Mouse (Mus musculus) embryonic facial prominence, embryonic 14.5 days (tissue): ENCODE data around the gene Zfp710. TPM values are rescaled to one million over a fixed set of nuclear protein-coding genes. Genes with fewer than 3 reads are reported as not detected.
"Not testable (repeated sequence)": the region's sequence is repeated elsewhere in the genome, so short reads cannot be mapped to it uniquely, and the experiment has no call there.

Experiments
- ATAC-seq: fragments of 200-750 bp; cut with Nextera tagmentation; 2 replicates; pipeline ENCODE4 v1.8.0; 2017; ENCODE audit warnings: low read depth, moderate number of reproducible peaks, moderate TSS enrichment
- DNase-seq: peaks from one replicate; pipeline ENCODE4 v3.0.0-alpha.2; 2015; ENCODE audit warnings: low spot score
- H3K27ac ChIP-seq: fragments of 300-500 bp; sonication (generic); replicated peaks from 2 replicates; pipeline ENCODE4 v1.5.1; 2014; ENCODE audit warnings: low read depth, mild to moderate bottlenecking, low read length, moderate library complexity
- H3K27me3 ChIP-seq: fragments of 300-500 bp; sonication (generic); replicated peaks from 2 replicates; pipeline ENCODE4 v1.6.1; 2014; ENCODE audit warnings: low read length; ENCODE audit not compliant: control insufficient read depth, insufficient read depth
- H3K36me3 ChIP-seq: fragments of 300-500 bp; sonication (generic); 2 replicates; pipeline ENCODE4 v1.6.1; 2014; ENCODE audit warnings: low read length, mixed read lengths; ENCODE audit not compliant: control insufficient read depth, insufficient read depth
- H3K4me1 ChIP-seq: fragments of 300-500 bp; sonication (generic); 2 replicates; pipeline ENCODE4 v1.6.1; 2014; ENCODE audit warnings: antibody characterized with exemption, low read length; ENCODE audit not compliant: control insufficient read depth, insufficient read depth
- H3K4me2 ChIP-seq: fragments of 300-500 bp; sonication (generic); 2 replicates; pipeline ENCODE4 v1.6.1; 2014; ENCODE audit warnings: low read depth, mild to moderate bottlenecking, low read length, moderate library complexity, mixed read lengths
- H3K4me3 ChIP-seq: fragments of 300-500 bp; sonication (generic); 2 replicates; pipeline ENCODE4 v1.5.1; 2014; ENCODE audit warnings: low read depth, mild to moderate bottlenecking, low read length
- H3K9ac ChIP-seq: fragments of 300-500 bp; sonication (generic); 2 replicates; pipeline ENCODE4 v1.6.1; 2014; ENCODE audit warnings: low read depth, mild to moderate bottlenecking, low read length, moderate library complexity, mixed read lengths
- H3K9me3 ChIP-seq: fragments of 300-500 bp; sonication (generic); 2 replicates; pipeline ENCODE4 v1.6.1; 2016; ENCODE audit warnings: low read length; ENCODE audit not compliant: control insufficient read depth
- WGBS: fragments of 180-500 bp; shearing (Covaris S2); extraction: QIAGEN DNeasy Blood & Tissue Kit; methylation state at CpG from one replicate; pipeline ENCODE4 v1.1.7; 2014; 5-methylcytosine and 5-hydroxymethylcytosine counted together
- polyA plus RNA-seq: library from polyadenylated mRNA; unstranded; fragments of >200 nt; fragmentation: Nextera tagmentation; extraction: Ambion mirVana; gene quantifications from 2 replicates; pipeline ENCODE4 v1.2.1, GENCODE M21; 2014

Gene Zfp710
- polyA plus RNA-seq, 1 experiment from 2014 or later, result 14.3 TPM

DNA sequence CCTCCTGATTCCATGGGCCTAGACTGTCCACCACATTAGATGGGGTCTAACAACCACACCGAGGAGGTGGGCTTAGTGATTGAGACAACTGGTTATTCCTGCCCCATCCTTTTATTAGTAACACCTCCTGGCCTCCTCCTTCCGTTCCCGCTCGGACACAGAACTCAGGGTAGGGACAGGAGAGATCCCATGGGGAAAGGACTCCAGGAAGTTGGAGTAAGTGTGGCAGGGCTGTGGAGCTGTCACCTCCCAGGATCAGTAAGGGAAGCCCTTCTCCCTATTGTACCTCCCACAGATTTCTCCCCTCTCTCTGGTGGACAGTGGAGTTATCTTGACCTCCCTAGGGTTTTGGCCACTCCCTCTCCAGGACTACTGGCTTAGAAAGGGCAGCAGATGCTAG, 22.4 kb downstream of the Zfp710 start:
- Histone ChIP-seq H3K27me3 (no peaks in the 10 kb centered on the region), H3K9ac (no peak overlapping the region), H3K4me1 (peaks cover 17% of the 10 kb centered on the region), H3K4me2 (no peak overlapping the region), H3K27ac (no peak overlapping the region), H3K36me3 (peaks cover 2% of the 10 kb centered on the region), H3K9me3 (no peaks in the 10 kb centered on the region), H3K4me3 (no peak overlapping the region)
- no peak for DNase-seq
- 83% methylated on average over 4 of the region's 4 CpGs for WGBS
- ATAC-seq, result no peak

DNA sequence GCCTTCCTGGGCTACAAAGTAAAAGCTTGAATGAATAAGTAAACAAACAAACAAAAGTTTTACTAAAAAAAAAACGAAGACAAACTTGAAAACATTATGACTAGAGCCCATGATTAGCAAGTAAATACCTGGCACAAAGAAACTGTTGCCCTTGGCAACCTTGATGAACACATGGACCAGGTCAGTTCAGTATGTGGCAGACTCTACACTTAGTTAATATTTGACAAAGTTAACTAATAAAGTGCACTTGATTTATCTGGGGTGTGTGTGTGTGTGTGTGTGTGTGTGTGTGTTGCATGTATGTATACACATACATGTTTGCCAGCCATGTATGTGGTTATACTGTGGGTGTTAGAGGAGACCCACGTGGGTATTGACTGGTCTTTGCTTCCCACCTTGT, 25.1 kb downstream of the Zfp710 start:
- Histone ChIP-seq H3K27me3 (no peaks in the 10 kb centered on the region), H3K9ac (no peak overlapping the region), H3K4me2 (no peak overlapping the region), H3K4me1 (peaks cover 23% of the 10 kb centered on the region), H3K4me3 (no peak overlapping the region), H3K9me3 (no peaks in the 10 kb centered on the region), H3K36me3 (0 out of 2 replicates have a peak, but pooled peaks cover 11% of the 10 kb centered on the region), H3K27ac (no peak overlapping the region)
- WGBS, result 48% methylated on average over 2 of the region's 2 CpGs
- ATAC-seq (no peak), DNase-seq (no peak)

DNA sequence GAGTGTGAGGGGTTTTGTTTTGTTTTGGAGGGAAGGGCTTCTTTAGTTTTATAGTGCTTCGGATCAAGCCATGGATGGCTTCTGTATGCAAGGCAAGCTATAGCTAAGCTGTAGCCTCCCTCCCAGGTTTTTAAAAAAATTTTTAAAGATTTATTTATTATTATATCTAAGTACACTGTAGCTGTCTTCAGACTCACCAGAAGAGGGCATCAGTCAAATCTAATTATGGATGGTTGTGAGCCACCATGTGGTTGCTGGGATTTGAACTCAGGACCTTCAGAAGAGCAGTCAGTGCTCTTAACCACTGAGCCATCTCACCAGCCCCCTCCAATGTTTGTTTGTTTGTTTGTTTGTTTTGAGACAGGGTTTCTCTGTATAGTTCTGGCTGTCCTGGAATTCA, 25.8 kb downstream of the Zfp710 start:
- Histone ChIP-seq H3K36me3 (0 out of 2 replicates have a peak, but pooled peaks cover 11% of the 10 kb centered on the region), H3K4me1 (peaks cover 23% of the 10 kb centered on the region)
- not testable (repeated sequence) for H3K4me2 ChIP-seq, H3K9me3 ChIP-seq, H3K27ac ChIP-seq, H3K4me3 ChIP-seq, DNase-seq, ATAC-seq, H3K9ac ChIP-seq, H3K27me3 ChIP-seq
- 95% methylated on average over 1 of the region's 1 CpGs for WGBS

DNA sequence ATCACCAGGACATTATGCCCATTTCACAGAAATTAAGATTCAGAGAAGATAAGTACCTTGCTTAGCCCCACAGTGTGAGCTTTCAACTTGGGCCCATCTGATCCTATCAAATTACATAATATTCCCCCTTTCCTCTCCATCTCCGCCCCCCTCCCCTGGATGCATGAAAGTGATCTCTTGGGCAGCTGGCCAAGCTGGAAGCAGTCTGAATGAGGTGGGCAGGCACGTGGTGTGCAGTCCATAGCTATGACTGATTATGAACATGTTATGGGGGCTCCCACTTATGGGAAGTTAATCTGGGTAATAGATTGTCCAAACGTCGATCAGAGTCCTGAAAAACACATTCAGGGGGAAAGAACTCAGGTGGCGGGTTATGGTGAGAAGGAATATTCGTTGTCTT, 27.2 kb downstream of the Zfp710 start:
- H3K9ac ChIP-seq, result no peak overlapping the region
- H3K4me3 ChIP-seq, result no peak overlapping the region
- H3K4me2 ChIP-seq, result no peak overlapping the region
- ATAC-seq (peak; percentile 50), DNase-seq (peak; percentile 74)
- no peak overlapping the region for H3K27ac ChIP-seq
- H3K27me3 ChIP-seq, result no peaks in the 10 kb centered on the region
- WGBS, result 46% methylated on average over 6 of the region's 6 CpGs
- no peaks in the 10 kb centered on the region for H3K9me3 ChIP-seq
- H3K4me1 ChIP-seq, result peaks cover 25% of the 10 kb centered on the region
- H3K36me3 ChIP-seq, result 0 out of 2 replicates have a peak, but pooled peaks cover 11% of the 10 kb centered on the region

DNA sequence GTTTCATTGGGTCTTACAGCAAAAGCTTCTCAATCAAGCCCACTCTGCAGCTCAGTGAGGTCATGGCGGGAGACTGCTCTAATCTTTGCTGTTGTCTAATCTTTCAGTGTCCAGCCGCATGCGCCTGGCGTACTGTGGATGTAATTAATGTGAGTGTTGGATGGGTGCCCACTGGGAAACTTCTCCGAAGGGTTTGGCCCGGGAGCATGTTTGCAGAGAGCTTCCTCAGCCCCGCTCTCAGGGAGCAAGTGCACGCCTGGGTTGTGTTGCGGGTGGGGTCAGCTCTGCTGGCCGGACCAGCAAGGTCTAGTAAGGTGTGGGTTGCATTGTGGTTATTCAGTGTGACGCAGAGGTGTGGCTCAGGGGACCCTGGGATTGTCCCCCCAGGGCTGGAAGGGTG, 27.6 kb downstream of the Zfp710 start:
- Histone ChIP-seq H3K4me2 (no peak overlapping the region), H3K4me3 (no peak overlapping the region), H3K27ac (no peak overlapping the region), H3K9ac (no peak overlapping the region), H3K27me3 (no peaks in the 10 kb centered on the region), H3K9me3 (no peaks in the 10 kb centered on the region), H3K36me3 (0 out of 2 replicates have a peak, but pooled peaks cover 11% of the 10 kb centered on the region), H3K4me1 (peaks cover 29% of the 10 kb centered on the region)
- whole genome bisulfite sequencing, result 43% methylated on average over 11 of the region's 11 CpGs
- ATAC-seq, result peak; percentile 35; the same call in 1 of the 2 replicates
- peak; percentile 87 for DNase-seq

DNA sequence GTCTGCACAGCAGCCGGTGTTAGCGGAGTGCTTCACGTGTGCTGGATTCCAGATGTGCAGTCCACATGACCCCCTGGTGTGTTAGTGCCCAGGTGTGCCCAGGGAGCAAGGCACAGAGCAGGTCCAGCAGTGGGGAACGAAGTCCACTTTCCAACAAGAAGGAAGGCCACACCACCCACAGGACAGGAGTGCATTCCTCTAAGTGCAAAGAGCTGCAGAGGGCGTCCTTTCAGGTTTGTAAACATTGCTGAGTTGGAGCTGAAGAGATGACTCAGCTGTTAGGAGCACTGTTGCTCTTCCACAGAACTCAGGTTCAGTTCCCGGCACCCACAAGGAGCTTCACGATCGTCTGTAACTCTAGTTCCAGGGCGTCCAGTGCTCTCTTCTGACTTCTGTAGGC, 28.5 kb downstream of the Zfp710 start:
- Histone ChIP-seq H3K4me3 (no peak overlapping the region), H3K9ac (no peak overlapping the region), H3K9me3 (no peaks in the 10 kb centered on the region), H3K4me2 (no peak overlapping the region), H3K4me1 (peaks cover 33% of the 10 kb centered on the region), H3K36me3 (0 out of 2 replicates have a peak, but pooled peaks cover 11% of the 10 kb centered on the region), H3K27me3 (no peaks in the 10 kb centered on the region), H3K27ac (no peak overlapping the region)
- ATAC-seq (no peak), DNase-seq (no peak)
- 83% methylated on average over 9 of the region's 9 CpGs for WGBS

DNA sequence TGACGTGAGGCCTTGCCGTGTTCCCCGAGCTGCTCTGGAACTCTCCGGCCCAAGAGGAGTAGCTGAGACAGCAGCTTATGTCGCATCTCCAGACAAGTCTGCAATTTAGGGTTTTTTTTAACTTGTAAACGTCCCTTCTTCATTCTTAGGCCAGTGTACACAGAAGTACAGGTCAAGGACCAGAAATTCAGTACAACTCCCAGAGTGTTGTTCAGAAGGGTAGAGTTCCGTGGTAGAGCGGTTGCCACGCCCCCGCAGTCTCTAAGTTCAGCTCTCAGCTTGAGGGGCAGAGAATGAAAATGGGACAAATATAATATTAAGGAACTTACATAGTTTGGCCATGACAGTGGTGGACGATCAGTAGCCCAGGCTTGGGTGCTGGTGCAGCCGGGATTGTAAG, 31.2 kb downstream of the Zfp710 start:
- ATAC-seq, result no peak
- Histone ChIP-seq H3K9me3 (no peaks in the 10 kb centered on the region), H3K36me3 (0 out of 2 replicates have a peak, but pooled peaks cover 11% of the 10 kb centered on the region), H3K4me2 (no peak overlapping the region), H3K27me3 (no peaks in the 10 kb centered on the region), H3K4me1 (peaks cover 39% of the 10 kb centered on the region), H3K4me3 (no peak overlapping the region), H3K9ac (no peak overlapping the region), H3K27ac (no peak overlapping the region)
- DNase-seq, result no peak
- WGBS, result 74% methylated on average over 12 of the region's 12 CpGs

DNA sequence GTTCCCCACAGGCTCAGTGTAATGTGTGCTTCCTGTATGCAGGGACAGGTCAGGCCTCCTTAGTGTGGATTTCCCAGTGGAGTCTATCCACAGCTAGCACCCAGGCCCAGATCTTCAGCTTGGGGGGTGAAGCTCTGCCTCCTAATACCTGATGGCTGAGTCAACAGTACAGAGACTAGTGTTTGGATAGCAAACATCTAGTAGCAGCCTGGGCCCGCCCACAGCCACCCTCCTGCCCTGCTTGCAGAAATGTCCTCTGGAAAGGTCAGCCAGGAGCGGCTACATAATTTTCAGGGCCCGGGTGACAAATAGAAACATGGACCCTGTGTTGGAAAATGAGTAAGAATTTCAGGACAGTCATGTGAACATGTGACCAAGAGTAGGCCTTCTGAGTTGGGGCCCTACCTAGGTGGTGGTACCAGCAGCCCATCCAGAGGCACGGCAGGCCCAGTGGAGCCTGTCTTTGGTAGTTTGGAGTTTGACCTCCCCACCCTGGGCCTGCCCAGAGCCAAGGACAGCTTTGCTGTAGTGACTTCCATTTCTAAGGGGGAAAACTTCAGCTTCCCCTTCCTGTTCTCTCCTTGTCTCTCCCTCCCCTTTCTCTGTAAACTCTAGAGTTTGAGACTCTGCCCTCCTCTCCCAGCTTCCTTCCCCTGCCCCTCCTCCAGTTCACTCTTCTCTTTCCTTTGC, 32.5 kb downstream of the Zfp710 start:
- Histone ChIP-seq H3K9me3 (no peaks in the 10 kb centered on the region), H3K9ac (no peak overlapping the region), H3K27ac (peak overlapping the region; percentile 58), H3K27me3 (no peaks in the 10 kb centered on the region), H3K4me3 (no peak overlapping the region), H3K4me2 (no peak overlapping the region), H3K36me3 (0 out of 2 replicates have a peak, but pooled peaks cover 11% of the 10 kb centered on the region), H3K4me1 (peaks cover 33% of the 10 kb centered on the region)
- DNase-seq (no peak), ATAC-seq (no peak)
- WGBS, result 65% methylated on average over 4 of the region's 4 CpGs

DNA sequence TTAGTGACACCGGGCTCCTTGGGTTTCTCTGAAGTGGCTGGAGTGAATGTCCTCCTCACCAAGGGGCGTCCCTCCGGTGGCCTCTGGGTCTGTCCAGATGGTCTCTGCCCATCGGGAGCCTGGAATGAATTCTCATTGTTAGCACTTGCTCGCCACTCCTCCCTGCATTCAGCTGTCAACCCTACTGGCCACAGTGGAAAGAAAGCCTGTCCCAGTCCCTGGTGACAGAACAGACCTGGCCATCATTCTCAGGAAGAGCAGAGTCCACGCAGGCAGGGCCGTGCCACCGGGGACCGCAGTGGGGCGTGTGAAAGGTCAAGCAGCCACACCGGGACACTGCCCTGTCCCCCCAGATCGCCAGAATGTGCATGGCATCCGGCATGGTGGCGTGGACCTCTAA, 33.2 kb downstream of the Zfp710 start:
- Histone ChIP-seq H3K27ac (peak overlapping the region; percentile 58), H3K9me3 (no peaks in the 10 kb centered on the region), H3K4me2 (no peak overlapping the region), H3K27me3 (no peaks in the 10 kb centered on the region), H3K9ac (no peak overlapping the region), H3K4me1 (peaks cover 28% of the 10 kb centered on the region), H3K36me3 (0 out of 2 replicates have a peak, but pooled peaks cover 11% of the 10 kb centered on the region), H3K4me3 (no peak overlapping the region)
- DNase-seq, result no peak
- 62% methylated on average over 14 of the region's 14 CpGs for WGBS
- ATAC-seq, result no peak
